Mouse (Mus musculus): ENCODE data around the gene Tlr3.

Gene Tlr3

DNA sequence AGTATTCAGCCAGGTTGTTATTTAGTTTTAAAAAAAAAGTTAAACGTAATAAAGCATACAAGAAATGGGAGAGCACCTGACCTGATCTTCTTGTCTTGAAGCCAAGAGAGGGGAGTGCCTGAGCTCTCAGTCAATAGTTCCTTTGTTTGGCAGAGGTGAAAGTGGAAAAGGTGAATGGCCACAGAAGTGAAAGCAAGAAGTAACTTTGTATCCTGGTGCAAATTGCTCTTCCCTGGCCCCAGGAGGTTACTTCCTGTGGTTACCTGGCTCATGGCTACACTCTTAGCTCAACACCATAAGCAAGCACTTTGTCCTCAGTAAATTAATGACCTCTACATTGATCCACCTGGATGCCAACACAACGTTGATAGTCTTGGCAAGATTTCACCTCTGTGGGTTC, at the start of gene Tlr3:
Tlr3 (minus strand) TSS at position 199 of the 400 bp plus-strand sequence.
- in situ Hi-C loops (cut with MboI, MseI): no loop called here

DNA sequence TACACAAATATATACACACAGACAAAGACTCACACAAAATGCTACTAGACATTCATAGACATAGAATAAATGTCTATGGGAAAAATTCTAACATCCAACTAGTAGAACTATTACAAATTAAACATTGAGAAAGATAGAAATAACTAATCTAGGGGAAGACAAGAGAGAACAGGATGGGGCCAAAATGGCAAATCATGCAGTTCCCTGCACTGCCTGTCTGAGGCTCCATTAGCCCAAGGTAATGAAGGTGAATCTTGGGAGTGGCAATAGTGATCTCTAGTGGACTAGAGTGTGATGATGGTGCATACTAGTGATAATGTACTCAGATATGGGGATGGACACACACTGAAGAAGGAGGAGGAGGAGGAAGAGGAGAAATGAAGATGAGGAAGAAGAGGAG, 47.0 kb upstream of the Tlr3 start:
- in situ Hi-C loops (cut with MboI, MseI): loop anchor here in 1 of 2 experiments (10.0 kb wide), 1 partner anchor 477 kb away; the partner anchor contains the start of gene Ccdc110

DNA sequence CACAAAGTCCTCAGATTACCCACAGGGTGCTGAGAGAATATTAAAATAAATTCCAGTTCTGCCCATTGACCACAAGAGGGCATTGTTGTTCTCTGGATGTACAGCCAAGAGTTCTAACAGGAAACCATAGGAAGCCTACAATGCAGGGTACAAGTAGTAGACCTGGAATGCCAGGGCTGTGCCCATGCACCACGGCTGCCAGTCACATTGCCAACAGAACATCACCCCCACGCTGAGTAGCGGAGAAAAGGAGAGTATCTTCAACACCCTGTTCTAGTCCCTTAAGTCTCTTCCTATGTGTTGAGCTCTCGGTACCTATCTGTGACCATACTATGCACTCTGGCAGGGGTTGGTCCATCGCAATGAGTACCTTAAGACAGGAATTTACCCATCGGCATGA, 43.5 kb upstream of the Tlr3 start:
- in situ Hi-C loops (cut with MboI, MseI): loop anchor here in 1 of 2 experiments (10.0 kb wide), 1 partner anchor 480 kb away; the partner anchor contains the start of gene Ccdc110

DNA sequence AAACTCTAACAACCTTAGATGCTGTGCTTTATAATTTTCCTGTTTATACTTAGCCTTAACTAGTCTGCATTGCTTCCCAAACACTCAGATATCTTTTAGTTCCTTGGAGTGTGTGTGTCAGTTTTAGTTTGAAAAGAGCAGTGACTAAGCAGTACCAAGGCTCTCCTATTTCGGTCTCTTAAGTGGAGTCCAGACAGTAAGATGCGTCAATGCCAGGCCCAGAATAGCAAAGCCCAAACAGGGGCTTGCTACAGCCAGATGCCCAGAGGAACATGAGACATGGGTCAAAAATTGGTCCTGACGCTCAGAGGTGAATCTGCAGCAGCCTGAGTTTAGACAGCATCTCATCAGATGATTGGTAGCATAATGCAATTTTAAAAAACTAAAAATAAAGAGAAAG, 41.2 kb upstream of the Tlr3 start:
- in situ Hi-C loops (cut with MboI, MseI): loop anchor here in 1 of 2 experiments (10.0 kb wide), 1 partner anchor 483 kb away; the partner anchor contains the start of gene Ccdc110

DNA sequence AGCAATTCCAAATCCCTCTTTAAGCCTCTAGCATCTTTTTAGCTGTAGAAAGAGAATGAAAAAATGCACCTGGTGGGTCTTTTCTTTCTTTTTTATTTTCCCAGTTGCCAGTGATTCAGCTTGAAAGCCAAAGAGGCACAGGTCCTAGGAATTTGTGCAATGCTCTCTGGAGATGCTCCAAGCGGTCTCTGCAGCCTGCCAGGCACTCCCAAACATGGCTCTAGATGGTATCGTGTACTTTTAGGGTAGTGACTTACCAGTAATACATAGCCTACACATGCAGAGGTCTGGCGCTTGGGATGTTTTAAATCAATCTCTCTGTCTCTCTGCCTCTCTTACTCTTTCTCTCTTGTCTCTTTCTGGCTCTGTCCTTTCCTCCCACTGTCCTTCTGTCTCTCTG, 38.0 kb upstream of the Tlr3 start:
- in situ Hi-C loops (cut with MboI, MseI): loop anchor here in 1 of 2 experiments (10.0 kb wide), 1 partner anchor 486 kb away; the partner anchor contains the start of gene Ccdc110

DNA sequence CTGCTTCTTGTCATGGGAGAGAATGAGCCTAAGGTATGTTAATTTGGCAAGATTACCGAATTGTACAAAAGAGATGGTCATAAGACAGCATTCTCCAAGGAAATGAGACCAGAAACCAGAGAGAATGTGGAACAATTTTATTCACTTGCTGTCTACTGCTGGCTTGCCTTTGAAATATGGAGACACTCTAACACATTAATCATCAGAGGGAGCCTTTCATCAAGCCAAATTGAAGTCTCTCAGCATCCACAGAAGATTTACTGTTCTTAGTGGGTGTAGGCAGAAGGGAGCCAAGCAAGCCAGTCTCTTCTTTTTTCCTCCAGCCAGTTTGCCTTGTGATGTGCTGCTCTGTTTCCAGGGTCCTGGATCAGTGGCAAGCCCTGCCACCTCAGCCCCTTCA, 37.4 kb upstream of the Tlr3 start:
- in situ Hi-C loops (cut with MboI, MseI): loop anchor here in 1 of 2 experiments (10.0 kb wide), 1 partner anchor 487 kb away; the partner anchor contains the start of gene Ccdc110

DNA sequence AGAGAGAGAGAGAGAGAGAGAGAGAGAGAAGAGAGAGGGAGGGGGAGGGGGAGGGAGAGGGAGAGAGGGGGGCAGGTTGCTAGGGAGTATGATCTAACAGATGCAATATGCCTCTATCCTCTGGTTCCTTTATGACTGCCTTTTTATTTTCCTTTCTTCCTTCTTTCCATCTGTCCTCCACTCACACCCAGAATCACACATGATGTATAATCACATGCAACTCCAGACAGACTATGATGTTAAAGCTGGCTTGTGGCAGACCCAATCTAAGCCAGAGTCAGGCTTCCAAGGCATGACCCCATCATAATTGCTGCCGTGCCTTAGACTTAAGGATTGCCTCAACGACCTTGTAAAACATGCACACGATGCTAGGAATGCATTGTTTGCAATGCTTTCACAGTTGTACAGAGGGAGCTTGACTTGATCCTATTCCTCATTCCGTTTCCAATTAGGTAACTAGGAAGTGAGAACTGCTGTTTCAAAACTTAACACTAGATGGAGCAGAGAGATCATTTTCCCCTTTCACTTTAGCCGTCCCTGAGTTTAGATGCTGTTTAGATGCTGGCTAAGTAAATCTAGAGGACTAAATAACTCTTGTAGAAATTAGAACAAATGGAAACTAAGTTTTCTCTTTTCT, 28.1 kb upstream of the Tlr3 start:
- in situ Hi-C loops (cut with MboI, MseI): no loop called here

DNA sequence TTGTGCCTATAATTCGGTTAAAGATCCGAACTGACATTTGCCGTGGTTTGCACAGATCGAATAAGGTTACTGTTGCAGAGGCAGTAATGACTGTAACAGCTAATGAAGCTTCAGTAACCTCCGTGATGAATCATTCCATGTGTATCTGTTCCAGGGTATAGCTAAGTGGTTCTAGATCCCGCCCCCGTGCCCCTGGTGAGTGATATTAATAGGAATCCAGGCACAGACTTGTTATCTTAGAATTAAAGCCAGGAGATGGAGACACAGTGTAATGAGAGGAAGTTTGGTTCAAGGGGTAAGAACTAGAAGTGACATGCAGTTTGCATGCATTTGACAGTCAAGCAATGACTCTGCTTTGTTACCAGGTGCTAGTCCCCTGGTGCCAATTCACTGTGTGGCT, 9.3 kb upstream of the Tlr3 start:
- in situ Hi-C loops (cut with MboI, MseI): no loop called here

DNA sequence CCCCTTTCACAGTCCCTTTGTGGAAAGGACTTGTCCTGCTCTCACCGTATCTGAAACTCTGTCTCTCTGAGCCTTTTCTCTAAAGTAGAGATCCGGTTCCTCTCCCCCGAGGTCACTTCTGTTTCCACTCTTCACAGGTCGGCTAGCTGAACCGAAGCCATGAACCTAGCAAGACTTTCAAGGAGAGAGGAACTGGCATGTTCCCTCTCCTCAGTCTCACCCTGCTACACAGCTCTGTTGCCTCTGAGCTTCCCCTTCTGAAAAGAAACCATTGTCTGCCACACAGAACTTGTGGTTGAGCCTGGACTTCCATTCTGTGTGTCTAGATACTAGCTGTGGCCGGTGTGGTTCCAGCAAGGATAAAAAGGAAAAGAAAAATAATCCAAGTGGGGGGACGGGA, 4.1 kb upstream of the Tlr3 start:
- in situ Hi-C loops (cut with MboI, MseI): no loop called here

DNA sequence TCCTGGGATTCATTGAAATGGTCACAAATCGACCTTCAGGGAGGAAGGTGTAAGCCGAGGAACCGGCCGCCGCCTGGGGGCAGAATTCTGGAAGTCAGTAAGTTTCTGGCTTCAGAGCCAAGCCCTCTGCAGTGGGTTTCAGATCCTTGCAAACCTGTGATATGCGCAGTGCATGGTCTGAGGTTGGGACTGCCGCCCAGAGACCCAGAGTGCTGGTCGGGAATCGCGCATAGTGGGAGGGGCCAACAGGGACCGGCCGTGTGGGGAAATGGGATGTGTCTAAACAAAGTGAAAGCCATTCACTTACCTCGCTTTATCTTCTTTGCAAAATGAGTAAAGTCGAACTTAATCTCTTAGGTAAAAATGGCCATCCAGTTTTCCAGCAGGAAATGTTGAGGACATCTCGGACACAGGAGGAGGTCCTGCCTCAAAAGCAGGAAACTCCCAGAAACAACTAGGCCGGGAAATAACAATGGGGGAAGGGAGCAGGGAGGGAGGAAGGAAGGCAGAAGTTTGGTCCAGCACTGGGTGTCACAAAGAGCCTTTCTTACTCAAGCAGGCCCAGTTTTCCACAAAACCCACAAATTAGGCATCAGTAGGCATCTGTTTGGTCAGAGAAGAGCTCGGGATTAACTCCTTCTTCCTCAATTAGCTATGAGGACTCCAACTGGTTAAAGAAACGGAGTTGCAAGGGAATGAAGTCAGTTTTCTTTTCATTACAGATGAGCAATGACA, 567 bp downstream of the Tlr3 start:
- in situ Hi-C loops (cut with MboI, MseI): no loop called here

DNA sequence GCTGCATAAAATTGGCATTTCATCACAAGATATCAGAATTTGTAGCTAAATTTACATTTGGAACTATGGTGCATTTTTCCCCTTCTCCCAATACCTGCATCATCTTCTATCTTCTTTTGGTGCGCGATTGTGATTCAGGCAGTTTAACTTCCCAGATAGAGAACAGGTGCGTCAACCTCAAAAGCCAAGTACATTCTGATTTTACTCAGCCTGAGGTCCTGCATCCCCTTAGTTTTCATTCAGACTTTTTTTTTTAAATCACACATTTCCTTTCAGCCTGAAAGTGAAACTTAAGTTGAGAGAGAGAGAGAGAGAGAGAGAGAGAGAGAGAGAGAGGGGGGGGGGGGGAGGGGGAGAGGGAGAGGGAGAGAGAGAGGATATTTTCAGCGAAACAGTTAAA, 1.2 kb downstream of the Tlr3 start:
- in situ Hi-C loops (cut with MboI, MseI): no loop called here

DNA sequence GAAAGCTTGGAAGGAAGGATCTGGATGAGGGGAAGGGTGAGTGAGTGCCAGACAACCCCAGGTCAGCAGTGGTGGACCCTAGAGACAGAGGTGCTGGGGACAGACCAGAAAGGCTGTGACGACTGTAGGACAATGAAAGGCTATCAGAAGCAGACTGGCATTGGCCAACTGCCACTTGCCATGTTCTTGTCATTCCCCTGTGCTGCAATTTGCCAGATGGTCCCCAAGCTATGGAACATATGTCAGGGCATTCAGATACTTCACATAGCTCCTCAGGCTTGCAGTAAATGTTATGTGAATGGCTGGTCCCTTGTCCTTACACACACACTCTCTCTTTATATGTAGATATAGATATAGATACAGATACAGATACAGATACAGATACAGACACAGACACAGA, 27.6 kb downstream of the Tlr3 start:
- in situ Hi-C loops (cut with MboI, MseI): no loop called here

DNA sequence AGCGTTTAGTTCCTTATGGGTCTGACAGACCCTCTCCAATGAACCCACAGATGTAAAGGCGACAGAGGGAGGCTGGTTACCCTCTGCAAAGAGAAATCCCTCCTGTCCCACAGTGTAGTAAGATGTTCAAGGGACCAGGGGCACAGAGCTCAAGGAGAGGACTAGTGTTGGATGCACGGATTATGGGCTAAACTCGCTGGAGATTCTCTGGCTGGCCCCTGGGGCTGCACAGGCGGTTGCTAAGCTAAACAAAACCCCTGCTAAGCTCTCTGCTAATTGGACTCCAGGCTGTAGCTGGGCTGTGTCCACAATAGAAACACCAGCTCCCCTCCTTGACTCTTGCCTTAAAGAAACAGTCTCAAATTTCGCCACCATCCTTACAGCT, 28.9 kb downstream of the Tlr3 start, which contains the start of gene Fam149a:
Fam149a (minus strand) TSS at position 329 of the 385 bp plus-strand sequence.
- in situ Hi-C loops (cut with MboI, MseI): no loop called here

DNA sequence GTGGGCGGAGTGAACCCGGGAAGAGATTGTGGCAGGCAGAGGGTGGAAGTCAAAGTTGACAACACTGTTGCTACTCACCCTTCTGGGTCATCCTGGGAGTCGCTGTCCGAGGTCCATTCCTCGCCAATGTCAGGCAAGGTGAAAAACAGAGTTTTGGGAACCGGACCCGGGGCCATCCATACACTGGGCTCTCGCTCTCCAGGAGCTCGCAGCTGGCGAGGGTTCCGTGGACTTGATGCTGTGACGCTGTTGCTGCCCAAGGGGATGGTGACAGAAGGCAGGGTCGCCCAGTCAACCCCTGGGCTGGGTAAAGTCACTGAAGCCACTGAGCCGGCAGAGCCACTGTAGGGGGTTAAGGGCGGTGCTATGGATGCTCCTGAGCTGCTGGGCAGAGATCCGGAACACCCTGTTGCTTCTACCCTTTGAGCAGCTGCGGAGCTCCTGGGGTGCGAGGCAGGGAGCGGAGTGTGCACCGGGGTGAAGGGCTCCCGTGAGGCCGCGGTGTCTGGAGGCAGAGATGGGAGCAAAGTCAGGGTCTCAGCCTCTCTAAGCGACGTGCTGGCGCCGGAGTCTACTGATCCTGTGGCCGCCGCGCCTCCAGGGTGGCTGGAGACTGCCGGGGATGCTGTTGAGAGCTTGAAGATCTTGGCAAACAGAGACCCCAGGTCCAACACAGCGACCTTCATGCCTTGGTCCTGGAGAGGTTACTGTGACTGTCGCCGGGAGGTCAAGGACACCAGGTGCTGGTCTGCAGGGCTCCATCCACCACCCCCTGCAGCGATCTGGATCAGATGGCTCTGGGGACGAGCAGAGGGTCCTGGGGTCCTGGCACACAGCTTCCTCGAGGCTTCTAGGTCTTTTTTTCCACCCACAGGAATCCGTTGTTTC, 29.6 kb downstream of the Tlr3 start:
- in situ Hi-C loops (cut with MboI, MseI): no loop called here

DNA sequence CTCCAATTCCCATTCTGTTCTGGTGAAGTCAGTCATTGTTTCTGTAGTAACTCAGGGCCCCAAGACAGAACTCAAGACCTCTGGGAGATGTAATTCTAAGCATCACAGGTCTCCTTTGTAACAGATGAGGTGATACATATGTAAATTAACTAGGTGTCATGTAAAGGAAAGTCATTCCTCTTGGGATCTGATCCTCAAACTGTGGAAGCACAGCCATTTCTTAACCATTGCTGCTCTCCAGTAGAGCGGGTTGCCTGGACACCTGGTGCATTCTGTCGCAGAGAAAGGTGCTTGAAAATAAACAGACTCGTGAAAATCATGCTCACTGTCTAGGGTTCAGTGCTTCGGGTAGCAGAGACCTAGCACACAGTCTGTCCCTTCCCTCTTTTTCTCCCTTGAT, 30.3 kb downstream of the Tlr3 start:
- in situ Hi-C loops (cut with MboI, MseI): no loop called here

DNA sequence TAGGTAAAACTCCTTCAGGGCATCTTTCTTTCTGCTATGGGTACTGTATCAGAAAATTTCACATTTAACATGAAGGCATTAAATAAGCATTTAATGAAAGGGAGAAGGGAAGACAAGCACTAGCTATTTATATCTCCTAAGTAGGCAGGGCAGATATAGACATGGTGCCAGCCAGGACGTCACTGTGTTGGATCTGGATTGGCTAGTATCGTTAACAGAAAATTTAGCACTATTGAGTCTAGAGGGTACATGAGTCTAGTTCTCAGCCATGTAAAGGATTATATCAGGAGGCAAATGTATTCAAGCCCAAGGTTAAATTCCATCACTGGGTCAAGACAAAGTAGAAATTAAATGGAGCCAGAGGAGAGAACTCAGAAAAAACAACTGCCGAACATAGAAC, 36.8 kb downstream of the Tlr3 start:
- in situ Hi-C loops (cut with MboI, MseI): no loop called here

DNA sequence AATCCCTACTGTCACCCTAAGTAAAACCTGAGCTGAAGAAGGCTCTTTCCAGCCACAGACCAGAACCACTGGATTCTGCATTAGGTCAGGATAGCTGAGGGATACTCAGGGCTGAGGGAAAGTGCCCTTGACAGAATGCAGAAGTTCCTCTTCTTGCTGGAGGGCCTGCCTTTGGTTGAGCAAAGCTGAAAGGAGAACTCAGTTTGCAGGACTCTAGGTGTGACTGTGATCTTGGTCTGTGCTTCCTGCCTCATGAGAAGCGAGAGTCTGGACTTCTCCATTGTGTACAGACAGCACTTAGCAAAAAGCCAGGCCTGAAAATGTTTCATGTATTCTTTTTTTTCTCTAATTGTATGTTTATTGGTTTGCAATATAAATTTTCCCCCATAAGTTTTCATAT, 43.7 kb downstream of the Tlr3 start:
- in situ Hi-C loops (cut with MboI, MseI): loop anchor here in 1 of 2 experiments (10.0 kb wide), 1 partner anchor 568 kb away; the partner anchor contains the start of gene Ccdc110

DNA sequence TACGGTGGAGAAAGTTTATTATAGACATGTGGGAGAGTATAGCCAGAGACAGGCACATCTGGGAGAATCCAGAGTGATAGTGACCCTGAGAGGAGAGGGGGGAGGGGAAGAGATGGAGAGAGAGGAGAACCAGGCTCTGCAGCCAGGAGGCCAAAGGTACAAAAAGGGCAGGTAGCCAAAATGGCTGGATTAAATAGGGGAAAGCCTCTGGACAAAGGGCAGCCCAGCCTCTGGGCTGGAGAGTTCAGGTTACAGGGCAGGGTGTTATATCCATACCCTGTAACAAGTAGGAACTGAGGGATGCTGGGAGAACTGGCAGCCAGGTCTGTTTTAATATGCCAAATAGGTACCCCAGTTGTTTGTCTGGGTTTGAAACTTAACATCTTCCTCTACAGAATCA, 47.7 kb downstream of the Tlr3 start:
- in situ Hi-C loops (cut with MboI, MseI): loop anchor here in 1 of 2 experiments (10.0 kb wide), 1 partner anchor 572 kb away; the partner anchor contains the start of gene Ccdc110

DNA sequence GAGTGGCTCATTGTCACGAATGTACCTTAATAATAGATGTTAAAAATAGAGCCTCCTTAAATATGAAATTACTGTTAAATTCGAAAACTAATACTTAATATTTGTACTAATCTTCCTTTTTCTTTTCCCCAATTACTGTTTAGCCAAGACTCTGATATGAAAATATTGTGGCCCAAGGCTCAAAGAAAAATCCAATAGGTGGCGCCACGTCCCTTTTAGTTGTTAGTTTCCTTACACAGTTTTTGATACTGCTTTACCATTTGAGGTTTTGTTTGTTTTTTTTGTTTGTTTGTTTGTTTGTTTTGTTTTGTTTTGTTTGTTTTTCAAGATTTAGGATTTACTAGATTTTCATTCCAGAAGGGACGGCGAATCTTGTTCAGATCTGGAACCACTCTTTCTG, 48.6 kb downstream of the Tlr3 start:
- in situ Hi-C loops (cut with MboI, MseI): loop anchor here in 1 of 2 experiments (10.0 kb wide), 1 partner anchor 572 kb away; the partner anchor contains the start of gene Ccdc110

DNA sequence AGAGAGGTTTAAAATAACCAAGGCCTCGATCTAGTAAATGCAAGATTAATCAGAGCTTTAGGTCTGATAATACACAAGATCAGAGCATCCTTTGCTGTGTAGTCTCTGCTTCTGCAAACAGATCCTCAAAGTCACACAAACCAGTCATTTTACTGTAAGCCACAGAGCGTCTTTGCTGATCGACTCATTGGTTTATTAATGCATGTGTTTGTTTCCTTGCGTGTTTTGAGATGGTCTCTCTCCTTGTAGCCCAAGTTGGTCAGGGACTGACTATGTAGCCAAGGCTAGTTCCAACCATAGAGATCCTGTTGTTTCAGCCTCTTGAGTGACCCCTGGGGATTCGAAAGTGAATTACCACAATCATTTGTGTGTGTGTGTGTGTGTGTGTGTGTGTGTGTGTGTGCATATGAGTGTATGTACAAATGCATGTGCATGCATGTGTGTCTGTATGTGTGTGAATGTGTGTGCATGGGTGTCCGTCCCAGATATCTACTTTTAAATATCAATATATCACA, 51.7 kb downstream of the Tlr3 start:
- in situ Hi-C loops (cut with MboI, MseI): no loop called here

Measured in T-helper 17 cell (primary cell).